Mouse (Mus musculus) MEL (cell line): ENCODE measurements around the gene Rtn4rl1.

Experiments used
- CTCF ChIP-seq, 3 experiments: IDR thresholded peaks in 2 of 3; conservative IDR thresholded peaks in 1 of 3; 2 replicates each; pipeline ENCODE4 v1.5.1; 2011 to 2012; ENCODE audit warnings: low read length in 3 of 3, low read depth in 2 of 3, mild to moderate bottlenecking in 2 of 3, improper control_type of control experiment in 1 of 3, inconsistent platforms in 1 of 3, mixed read lengths in 1 of 3, moderate library complexity in 1 of 3; ENCODE audit not compliant: control insufficient read depth in 1 of 3, insufficient read depth in 1 of 3, poor library complexity in 1 of 3, severe bottlenecking in 1 of 3
- EP300 ChIP-seq, 2 experiments: IDR thresholded peaks; 2 replicates each; pipeline ENCODE4 v1.6.1; 2011; ENCODE audit warnings: improper control_type of control experiment in 2 of 2, low read length in 2 of 2, low read depth in 1 of 2, mild to moderate bottlenecking in 1 of 2
- GABPA ChIP-seq: IDR thresholded peaks from 2 replicates; pipeline ENCODE4 v1.6.1; 2012; ENCODE audit warnings: low read depth, mild to moderate bottlenecking, inconsistent platforms, low read length, improper control_type of control experiment, moderate library complexity
- GATA1 ChIP-seq: IDR thresholded peaks from 2 replicates; pipeline ENCODE4 v1.6.1; 2011; ENCODE audit warnings: low read depth, low read length, improper control_type of control experiment
- HCFC1 ChIP-seq: IDR thresholded peaks from 2 replicates; pipeline ENCODE4 v1.6.1; 2012; ENCODE audit warnings: low read depth, mild to moderate bottlenecking, inconsistent platforms, low read length, improper control_type of control experiment, moderate library complexity
- MAFK ChIP-seq: IDR thresholded peaks from 2 replicates; pipeline ENCODE4 v1.6.1; 2011; ENCODE audit warnings: low read depth, mild to moderate bottlenecking, low read length, improper control_type of control experiment, borderline replicate concordance
- MAZ ChIP-seq: IDR thresholded peaks from 2 replicates; pipeline ENCODE4 v1.6.1; 2012; ENCODE audit warnings: low read depth, mild to moderate bottlenecking, inconsistent platforms, low read length, improper control_type of control experiment
- MEF2A ChIP-seq: IDR thresholded peaks from 2 replicates; pipeline ENCODE4 v1.6.1; 2014; ENCODE audit warnings: low read depth, mild to moderate bottlenecking, inconsistent platforms, low read length, improper control_type of control experiment; ENCODE audit not compliant: poor library complexity, insufficient replicate concordance, severe bottlenecking; ENCODE audit errors: extremely low read depth
- MXI1 ChIP-seq: IDR thresholded peaks from 2 replicates; pipeline ENCODE4 v1.6.1; 2011; ENCODE audit warnings: mild to moderate bottlenecking, low read depth, low read length, improper control_type of control experiment
- POLR2A ChIP-seq, 2 experiments: IDR thresholded peaks; 2 replicates each; pipeline ENCODE4 v1.6.1; 2011 to 2012; ENCODE audit warnings: low read length in 2 of 2, mild to moderate bottlenecking in 2 of 2, control low read depth in 1 of 2, improper control_type of control experiment in 1 of 2, low read depth in 1 of 2, moderate library complexity in 1 of 2; ENCODE audit not compliant: control insufficient read depth in 1 of 2, insufficient read depth in 1 of 2, poor library complexity in 1 of 2
- POLR2AphosphoS2 ChIP-seq: IDR thresholded peaks from 2 replicates; pipeline ENCODE4 v1.6.1; 2011; ENCODE audit warnings: low read length, improper control_type of control experiment
- TAL1 ChIP-seq: IDR thresholded peaks from 2 replicates; pipeline ENCODE4 v1.6.1; 2012; ENCODE audit warnings: mild to moderate bottlenecking, inconsistent platforms, low read length, moderate library complexity, mixed read lengths
- USF1 ChIP-seq: IDR thresholded peaks from 2 replicates; pipeline ENCODE4 v1.6.1; 2014; ENCODE audit warnings: low read depth, mild to moderate bottlenecking, inconsistent platforms, low read length, improper control_type of control experiment, moderate library complexity
- ZMIZ1 ChIP-seq: IDR thresholded peaks from 2 replicates; pipeline ENCODE4 v1.6.1; 2012; ENCODE audit warnings: low read depth, mild to moderate bottlenecking, inconsistent platforms, low read length, improper control_type of control experiment, moderate library complexity

DNA sequence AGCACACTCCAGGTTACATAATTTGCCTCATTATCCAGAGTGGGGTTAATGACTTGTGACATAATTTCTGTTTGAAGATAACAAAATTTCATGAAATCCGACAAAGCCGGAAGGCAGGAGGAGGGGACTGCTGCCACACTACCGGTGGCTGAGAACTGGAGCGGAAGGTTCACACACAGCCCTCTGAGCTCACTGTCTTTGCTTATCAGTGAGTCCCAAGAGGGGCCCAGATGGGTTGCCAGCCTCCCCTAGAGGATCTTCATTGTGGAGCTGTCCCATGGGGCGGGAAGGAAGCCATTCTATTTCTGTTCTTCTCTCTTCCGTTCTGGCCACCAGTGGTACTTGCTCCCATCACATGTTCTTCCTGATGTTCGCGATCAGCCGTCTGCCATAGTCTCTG is 107.4 kb downstream of the Rtn4rl1 start:
- no peak for TF ChIP-seq EP300 (IDR thresholded peaks at IDR 0.05; ENCODE audit: low read depth in 1 of 2, low read length in 2 of 2)
- TF ChIP-seq POLR2A (IDR thresholded peaks at IDR 0.05; ENCODE audit: control insufficient read depth in 1 of 2, insufficient read depth in 1 of 2, low read depth in 1 of 2, low read length in 2 of 2, poor library complexity in 1 of 2): no peak
- TF ChIP-seq MEF2A: no peak
- no peak for TF ChIP-seq POLR2AphosphoS2
- no peak for TF ChIP-seq MAFK
- no peak; the same call in 1 of the 2 replicates for TF ChIP-seq GATA1
- TF ChIP-seq CTCF (IDR thresholded peaks at IDR 0.05 in 2 of 3, conservative IDR thresholded peaks at IDR 0.05 in 1 of 3; ENCODE audit: control insufficient read depth in 1 of 3, insufficient read depth in 1 of 3, low read depth in 2 of 3, low read length in 3 of 3, poor library complexity in 1 of 3, severe bottlenecking in 1 of 3): no peak
- no peak for TF ChIP-seq ZMIZ1
- TF ChIP-seq USF1: no peak
- no peak for TF ChIP-seq MXI1
- TF ChIP-seq GABPA: no peak
- TF ChIP-seq MAZ: no peak
- no peak for TF ChIP-seq TAL1
- TF ChIP-seq HCFC1: no peak
